Mouse (Mus musculus) adrenal gland, postnatal 4 days (tissue): Measurements from ENCODE around the gene Ramp3. TPM values are rescaled to one million over a fixed set of nuclear protein-coding genes. Genes with fewer than 3 reads are reported as not detected.
"Not testable (repeated sequence)": the region's sequence is repeated elsewhere in the genome, so short reads cannot be mapped to it uniquely, and the experiment has no call there.

ENCODE experiments used
- DNase-seq, 2 experiments: peaks; one replicate each; pipeline ENCODE4 v3.0.0; 2021 to 2022; ENCODE audit warnings: low spot score in 2 of 2, mixed read lengths in 2 of 2
- long read RNA-seq, 2 experiments: library from polyadenylated mRNA; stranded (forward); transcript quantifications; one replicate each; pipeline ENCODE4 v2.0.0; 2021
- total RNA-seq, 2 experiments: library from RNA; stranded (reverse); gene quantifications; 2 replicates each; pipeline ENCODE4 v1.2.3; 2021

The Ramp3 gene
- total RNA-seq: 10 to 100 TPM; 14.3 to 14.8 TPM
- long read RNA-seq, experiment 1, transcript Ramp3-201 (3 exons, 1,233 nt): major isoform, 10 of 15 reads
- long read RNA-seq, experiment 1, partial matches to known transcripts: 3 of 15 reads
- long read RNA-seq, experiment 1, other reads (novel, unspliced or antisense): 2 of 15 reads
- long read RNA-seq, experiment 2, transcript Ramp3-201 (3 exons, 1,233 nt): major isoform, 5 of 9 reads
- long read RNA-seq, experiment 2, partial matches to known transcripts: 2 of 9 reads
- long read RNA-seq, experiment 2, other reads (novel, unspliced or antisense): 2 of 9 reads

DNA sequence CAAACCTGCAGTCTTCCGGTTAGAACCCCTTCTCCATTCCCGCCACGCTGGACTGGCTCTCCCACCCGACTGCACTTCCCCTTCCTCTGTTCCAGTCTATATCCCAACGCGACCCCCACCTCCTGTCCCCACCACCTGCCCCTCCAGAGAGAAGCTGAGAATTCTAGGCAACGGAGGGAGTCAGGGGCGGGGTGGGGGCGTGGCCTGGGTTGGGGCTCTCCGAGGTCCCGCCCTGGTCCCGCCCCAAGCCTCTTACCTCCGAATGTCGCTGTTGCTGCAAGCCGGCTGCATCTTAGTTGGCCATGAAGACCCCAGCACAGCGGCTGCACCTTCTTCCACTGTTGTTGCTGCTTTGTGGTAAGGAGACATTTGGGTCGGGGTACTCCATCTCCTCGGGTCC, at the start of gene Ramp3:
TSS of gene Ramp3 (plus strand) at position 251 of the 400 bp plus-strand sequence.
- DNase-seq: no peak

DNA sequence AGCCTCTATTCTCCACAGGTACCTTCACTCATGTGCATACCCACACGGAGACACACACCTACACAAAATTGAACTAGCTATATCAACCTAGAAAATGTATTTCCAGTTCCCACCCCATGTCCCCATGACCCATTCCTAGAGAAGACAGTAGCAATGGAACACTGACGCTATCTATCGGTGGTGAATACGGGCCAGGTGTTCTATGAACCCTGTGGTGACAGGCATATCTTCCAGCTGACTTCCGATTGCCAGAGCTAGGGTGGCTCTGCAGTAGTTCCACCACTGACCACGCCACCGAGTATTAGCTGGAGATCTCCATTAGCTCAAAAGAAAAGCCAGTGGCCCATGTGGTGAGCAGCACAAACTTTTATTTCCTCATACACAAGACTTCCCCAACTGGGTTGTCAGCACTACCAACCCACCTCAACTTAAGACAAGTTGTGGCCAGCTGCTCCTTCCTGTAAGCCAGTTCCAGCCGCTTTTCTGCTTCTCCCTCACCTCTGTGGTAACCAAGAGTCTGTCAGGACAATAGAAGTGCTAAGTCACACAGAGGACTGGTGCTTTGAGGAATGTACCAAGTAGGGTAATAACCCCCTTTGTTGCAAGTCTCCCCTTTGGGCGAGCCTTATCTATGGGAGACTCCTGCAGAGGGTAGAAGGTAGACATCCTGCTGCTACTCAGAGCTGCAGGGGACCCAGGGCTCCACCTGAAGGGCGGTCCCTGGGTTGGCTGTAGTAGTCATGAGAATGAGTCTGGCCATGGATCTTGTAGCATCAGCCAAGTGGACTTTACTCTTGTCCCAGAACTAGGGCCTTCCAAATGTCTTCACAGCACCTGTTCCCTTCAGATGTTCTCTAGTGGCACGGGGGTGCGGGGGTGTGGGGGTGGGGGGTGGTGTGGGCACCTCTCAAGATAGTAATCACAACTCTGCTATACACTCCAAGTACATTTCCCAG, 42.8 kb upstream of the Ramp3 start:
- DNase-seq: no peak

DNA sequence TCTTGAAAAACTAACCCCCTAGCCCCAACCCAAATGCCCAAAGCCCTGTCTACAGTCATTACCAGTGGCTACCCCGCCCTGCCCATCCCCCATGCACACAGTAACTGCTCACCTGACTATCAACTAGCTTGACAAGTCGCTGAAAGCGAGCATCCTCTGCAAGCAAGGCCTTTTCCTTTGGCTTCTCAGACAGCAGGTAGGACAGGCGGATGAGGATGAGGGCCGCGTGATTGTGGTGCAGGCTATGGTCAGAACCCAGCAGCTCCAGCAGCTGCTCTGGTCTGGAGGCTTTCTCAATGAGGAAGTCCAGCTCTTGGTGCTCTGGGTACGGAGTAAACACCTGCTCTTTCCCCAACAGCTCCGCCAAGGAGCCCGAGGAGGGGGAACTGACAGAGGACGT, 34.6 kb upstream of the Ramp3 start:
- DNase-seq: no peak

DNA sequence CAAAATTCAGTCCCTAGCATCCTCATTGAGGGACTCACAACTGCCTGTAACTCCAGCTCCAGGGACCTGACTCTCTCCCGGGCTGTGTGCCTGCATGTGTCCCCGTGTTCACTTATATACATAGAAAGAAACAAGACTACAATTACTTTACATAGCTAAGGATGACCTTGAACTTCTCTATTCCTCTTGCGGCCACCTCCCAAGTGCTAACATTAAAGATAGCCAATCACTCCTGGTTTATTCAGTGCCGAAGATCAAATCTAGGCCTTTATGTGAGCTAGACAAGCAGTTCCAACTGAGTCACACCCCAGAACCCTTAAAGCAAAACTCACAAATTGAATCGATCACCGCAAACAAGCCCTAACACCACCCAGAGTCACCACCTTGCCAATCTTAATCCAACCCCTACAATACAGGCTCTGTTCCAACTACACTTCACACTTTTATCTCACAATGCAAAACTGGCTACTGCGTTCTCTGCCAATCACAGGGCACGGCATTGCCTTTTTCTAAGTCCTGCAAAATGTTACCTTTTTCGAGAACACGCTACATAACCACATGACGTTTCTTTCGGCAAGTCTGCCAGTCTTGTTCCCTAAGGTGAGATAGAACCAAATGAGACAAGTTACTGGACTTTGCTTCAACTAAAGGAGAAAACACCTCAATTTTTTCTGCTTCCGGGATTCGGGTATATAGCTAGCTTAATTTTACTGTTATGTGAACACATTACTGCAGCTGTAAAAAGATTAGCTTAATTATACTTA, 33.5 kb upstream of the Ramp3 start:
- no peak for DNase-seq

DNA sequence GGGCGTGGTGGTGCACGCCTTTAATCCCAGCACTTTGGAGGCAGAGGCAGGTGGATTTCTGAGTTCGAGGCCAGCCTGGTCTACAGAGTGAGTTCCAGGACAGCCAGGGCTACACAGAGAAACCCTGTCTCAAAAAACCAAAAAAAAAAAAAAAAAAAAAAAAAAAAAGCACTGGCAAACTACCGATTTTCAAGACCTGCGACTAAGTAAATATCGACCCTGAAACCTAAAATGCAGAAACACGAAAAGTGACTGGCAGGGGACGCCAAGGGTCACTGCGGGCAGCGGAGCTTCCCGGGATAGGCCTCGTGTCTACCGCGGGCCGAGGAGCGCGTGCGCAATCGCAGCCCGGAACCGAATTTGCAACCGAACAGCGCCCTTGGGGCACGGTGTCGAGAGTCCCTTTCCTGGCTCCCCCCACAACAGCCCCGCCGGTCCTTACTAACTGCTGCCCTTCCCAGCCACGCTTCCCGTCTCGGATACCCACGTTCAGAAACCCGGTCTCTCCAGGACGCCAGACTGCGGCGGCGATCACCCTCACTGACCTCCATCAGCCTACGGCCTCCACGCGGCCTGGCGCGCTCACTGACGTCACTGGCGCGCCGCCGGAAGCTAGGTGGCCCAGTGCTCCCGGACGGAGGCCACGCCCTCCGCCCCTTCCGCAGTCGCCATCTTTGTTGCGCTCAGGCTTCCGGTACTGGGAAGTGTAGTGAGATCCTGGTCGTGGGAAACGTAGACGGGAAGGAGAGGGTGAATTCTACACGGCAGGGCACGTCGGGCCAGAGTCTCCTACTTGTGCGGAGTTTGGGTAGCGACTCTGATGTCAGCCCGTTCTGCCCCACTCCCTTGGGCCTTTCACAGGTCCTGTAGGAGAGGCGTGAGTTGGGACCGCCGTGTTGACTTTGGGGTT, 32.6 kb upstream of the Ramp3 start, which contains the start of gene Tbrg4:
TSS of gene Tbrg4 (minus strand) at position 590 of the 910 bp plus-strand sequence.
- DNase-seq: peak; percentile 82 to 83

DNA sequence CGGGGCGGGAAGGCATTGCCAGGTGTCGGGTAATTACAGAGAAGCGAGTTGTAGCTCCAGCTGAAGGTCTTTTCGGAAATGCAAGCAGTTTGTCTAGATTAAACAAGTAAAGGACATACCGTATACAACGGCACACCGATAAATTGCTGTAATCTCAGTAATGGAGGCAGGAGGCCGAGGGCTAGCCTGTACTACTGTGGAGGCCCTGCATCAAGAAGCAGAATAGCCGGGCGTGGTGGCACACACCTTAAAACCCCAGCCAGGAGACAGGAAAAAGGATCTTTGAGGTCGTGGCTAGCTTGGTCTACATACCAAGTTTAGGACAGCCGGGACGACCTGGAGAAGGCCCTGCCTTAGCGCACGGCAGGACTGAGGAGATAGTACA, 31.9 kb upstream of the Ramp3 start:
- no peak for DNase-seq

DNA sequence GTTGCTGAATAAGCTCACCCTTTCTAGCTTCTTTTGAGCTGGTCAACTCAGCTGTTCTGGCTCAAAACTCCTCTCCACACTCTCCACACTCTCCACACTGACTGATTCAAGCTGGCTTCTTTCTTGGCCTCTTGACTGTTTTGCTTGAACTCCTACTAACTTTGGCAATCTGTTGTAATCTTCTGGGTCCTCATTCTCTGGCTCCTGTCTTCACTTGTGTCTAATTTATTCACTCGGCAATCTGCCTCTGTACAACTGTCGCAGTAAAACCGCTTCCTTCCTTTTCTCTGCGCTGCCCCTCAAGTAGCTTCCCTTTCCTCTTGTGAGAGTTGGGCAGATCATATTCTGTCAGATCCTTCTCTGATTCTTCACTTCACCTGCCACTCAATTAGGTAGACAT, 30.6 kb upstream of the Ramp3 start:
- no peak for DNase-seq

DNA sequence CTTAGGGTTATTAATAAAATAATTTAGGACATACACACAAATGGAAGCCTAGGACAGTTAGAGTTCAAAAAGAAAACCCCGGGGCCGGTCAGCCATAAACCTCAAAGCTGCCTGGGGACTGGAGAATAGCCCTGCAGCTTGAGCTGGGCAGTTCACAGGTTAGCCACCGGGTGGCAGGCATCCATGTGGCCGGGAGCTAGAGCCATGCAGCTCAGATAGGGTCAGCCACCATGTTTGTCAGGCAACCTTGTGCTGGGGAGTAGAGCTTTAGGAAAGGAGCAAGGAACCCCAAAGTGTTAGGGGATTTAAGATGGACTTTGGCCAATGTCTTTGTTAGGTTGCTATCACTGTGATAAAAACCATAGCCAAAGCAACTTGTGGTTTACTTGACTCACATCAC, 29.8 kb upstream of the Ramp3 start:
- no peak for DNase-seq

DNA sequence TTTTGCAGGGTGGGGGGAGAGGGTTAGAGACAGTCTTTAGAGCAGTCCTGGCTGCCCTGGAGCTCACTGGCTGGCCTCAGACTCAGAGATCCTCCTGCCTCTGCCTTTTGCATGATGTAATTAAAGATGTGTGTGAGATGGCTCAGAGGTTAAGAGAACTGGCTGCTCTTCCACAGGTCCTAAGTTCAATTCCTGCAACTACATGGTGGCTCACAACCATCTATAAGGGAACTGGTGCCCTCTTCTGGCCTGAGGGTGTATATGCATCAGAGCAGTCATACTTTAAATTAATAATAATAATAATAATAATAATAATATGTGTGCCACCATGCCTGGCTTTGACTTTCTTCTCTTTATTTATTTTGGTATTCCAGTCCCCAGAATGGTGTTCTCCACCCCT, 28.7 kb upstream of the Ramp3 start:
- no peak for DNase-seq

DNA sequence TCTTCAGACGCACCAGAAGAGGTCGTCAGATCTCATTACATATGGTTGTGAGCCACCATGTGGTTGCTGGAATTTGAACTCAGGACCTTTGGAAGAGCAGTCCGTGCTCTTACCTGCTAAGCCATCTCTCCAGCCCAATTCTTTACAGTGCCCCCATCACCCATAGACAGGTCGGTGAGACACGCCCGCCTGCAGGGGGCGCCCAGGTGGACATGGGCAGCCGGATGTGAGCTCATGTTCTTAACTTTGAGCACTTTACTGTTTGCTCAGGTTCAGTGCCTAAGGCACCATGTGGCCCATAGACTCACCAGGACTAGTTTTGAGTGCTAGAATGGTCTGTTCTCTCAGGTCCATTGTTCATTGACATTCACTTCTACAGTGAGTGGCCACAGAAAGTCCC, 22.2 kb upstream of the Ramp3 start:
- no peak for DNase-seq

DNA sequence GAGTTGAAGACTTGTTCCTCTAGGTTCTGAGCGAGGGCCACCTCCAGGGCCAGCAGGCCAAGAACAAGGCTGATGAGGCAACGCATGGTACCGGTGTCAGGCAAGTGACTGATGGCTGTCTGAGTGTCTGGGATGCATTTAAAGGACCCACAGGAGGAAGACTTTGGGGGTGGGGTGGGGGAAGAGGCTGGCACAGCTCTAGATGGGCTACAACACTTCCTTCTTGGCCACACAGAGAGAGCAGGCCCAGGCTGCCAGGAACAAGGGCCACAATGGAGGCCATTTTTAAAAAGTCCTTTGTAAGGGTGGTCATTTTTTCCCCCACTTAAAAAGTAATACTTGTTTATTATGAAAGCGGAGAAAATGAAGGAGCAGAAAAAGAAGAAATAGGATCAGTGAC, 19.8 kb upstream of the Ramp3 start, which contains the start of gene Wap:
TSS of gene Wap (minus strand) at position 101 of the 400 bp plus-strand sequence.
- DNase-seq: no peak

DNA sequence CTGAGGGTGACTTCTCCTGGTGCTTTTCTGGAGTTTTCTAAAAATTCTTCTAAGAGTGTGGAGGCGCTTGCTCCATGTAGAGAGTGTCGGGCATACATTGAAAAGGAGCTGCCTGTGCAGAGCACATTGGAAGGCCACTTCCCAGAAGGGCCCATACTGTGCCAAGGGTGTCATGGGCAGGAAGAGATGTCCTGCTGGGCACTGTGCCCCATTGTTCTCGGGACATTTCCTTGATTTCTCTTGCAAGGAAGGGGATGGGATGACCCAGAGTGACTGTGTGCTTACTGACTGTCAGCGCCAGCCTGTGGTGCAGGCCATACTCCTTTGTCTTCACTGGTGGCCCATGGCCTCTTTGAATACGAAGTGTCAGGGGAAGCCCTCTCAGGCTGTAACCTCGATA, 19.2 kb upstream of the Ramp3 start:
- DNase-seq: no peak

DNA sequence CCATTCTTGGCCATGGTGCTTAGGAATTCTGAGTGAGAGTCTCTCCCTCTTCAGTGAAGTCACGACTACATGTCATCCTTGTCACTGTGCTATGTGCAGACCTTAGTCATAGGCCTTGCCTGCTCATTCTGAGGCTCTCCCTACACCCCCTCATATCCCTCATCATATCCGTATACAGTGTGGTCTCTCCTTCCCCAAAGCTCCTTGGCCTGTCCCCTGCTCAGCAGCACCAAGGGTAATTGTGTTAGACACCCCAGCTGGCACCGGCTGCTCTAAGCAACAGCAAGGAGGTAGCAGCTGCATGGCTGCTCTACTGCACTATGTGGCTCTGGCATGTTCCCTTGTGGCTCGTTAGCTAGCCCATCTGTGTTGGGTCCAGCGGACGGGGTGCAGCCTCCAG, 13.8 kb upstream of the Ramp3 start:
- DNase-seq: no peak

DNA sequence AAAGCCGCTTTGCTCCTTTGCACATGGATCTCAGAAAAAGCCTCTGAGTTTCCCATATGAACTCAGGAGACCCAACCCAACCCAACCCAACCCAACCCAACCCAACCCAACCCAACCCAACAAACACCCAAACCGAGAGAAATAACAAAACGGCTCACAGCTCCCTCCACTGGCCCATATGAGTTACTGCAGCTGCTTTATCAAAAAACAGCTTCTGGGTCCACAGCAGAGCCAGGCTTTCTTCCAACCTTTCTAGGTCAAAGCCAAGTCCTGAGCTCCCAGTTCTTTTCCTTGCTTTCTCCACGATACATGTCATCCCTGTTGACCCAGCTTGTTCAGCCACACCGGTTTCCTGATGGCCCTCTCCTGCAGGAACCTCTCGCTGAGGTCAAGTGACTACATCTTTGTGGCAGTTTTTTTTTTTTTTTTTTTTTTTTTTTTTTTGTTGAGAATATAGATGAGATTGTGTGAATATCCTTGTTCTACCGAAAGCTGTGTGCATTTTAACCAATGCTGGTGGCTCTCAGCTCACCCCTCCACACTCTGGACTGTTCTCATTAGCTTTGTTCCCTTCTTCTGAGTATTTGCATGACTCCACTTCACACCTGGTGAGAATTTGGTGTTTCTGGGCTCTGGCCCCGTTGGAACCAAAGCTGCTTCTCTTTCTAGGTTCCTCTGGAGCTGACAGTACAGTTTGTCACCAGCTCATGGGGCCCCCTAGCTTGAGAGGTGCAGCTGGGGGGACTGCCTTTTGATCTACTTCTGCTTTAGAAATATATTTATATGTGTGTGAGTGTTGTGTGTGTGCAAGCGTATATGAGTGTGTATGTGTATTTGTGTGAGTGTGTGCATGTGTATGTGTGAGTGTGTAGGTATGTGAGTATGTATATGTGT, 10.2 kb upstream of the Ramp3 start:
- DNase-seq: no peak

DNA sequence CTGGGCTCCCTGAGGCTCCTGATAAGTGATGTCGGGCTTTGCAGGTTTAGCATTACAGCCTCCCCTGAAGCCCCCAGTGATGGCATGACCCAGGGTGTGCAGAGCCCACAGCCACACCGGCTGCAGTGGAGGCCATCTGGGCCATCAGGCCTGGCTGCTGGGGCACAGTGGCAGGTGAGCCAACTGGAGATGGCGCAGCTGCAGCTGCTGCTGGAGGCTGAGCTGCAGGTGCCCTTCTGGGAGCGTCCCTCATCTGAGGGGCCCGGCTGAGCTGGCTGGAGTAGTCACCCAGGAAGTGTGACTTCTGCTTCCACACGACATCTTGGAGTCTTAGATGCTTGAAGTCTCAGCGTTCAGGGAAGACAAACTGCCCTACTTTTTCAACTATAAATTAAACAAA, 7.8 kb upstream of the Ramp3 start:
- no peak for DNase-seq

DNA sequence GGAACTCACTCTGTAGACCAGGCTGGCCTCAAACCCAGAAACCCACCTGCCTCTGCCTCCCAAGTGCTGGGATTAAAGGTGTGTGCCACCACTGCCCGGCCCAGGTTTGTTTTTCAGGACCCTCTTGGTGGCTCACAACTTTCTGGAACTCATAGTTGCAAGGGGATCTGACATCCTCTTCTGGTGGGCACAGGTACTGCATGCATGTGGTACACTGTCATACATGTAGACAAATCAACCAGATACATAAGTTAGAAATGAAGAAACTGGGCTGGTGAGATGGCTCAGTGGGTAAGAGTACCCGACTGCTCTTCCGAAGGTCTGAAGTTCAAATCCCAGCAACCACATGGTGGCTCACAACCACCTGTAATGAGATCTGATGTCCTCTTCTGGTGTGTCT, 5.3 kb upstream of the Ramp3 start:
- not testable (repeated sequence) for DNase-seq

DNA sequence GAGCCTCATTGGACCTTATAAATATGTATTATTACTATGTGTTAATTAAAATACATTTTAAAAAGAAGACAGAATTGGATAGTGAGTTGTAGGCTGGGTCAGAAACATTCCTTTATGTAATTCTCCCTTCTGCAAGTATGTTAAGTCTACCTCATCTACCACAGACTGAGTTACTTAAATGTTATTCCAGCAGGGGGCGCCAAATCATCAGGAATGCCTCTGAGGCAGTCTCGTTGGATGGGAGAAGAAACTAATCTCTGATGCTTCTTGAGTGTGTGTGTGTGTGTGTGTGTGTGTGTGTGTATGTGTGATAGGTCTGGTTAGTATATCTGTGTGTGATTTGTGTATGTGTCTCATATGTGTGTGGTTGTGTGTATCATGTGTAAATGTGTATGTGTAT, 3.4 kb upstream of the Ramp3 start:
- DNase-seq: peak; percentile 37 to 71

DNA sequence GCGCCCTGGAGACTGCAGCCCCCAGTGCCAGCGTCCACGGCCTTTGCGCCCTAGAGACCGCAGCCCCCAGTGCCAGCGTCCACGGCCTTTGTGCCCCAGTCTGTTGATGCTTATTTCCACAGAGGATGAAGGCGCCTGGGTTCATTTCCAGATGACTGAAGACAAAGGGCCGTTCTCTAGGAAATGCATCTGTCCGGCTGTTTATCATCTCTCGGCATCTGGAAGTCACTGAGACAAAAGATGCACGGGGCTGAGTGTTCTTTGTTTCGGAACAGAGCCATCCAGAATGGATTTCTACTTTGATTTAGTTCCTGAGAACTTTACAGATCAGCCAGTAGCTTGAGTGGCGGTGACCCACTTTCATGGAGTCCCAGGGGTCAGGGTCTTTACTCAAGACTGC, 2.9 kb downstream of the Ramp3 start:
- no peak for DNase-seq

DNA sequence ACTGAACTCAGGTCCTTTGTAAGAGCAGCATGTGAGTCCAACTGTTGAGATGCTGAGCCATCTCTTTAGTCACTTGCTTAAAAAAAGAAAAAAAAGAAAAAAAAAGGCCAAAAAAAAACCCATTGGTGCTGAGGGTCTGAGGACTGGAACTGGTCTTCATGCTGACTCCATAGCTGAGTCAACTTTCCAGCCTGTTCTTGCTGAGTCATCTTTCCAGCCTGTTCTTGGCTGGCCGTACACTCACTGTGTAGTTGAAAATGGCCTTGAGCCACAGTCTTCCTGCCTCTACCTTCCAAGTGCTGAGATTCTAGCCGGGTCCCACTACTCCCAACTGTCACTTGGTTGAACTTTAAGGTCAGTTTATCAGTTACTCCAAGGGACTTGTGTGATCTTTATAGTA, 8.3 kb downstream of the Ramp3 start:
- DNase-seq: no peak
